Mouse (Mus musculus): ENCODE results near the gene Rgs4. TPM values are rescaled to one million over a fixed set of nuclear protein-coding genes. Genes with fewer than 3 reads are reported as not detected.

Gene Rgs4
- 5.6 and 6.0 TPM in 2 replicates for polyA plus RNA-seq (2015; fragmentation: Nextera tagmentation; extraction: Ambion mirVana)

GRCm38 (mm10) chr1:169747473-169747872, at the start of gene Rgs4:
TSS of gene Rgs4 (minus strand) at chr1:169747642.
- Histone ChIP-seq H3K9me3 (no peaks in the 10 kb centered on the region), H3K36me3 (no peaks in the 10 kb centered on the region), H3K27me3 (peaks cover 28% of the 10 kb centered on the region), H3K4me3 (peak within 1 kb of the TSS; percentile 34), H3K4me1 (peaks cover 8% of the 10 kb centered on the region; the same call in 1 of the 2 replicates), H3K27ac (no peak within 1 kb of the TSS), H3K4me2 (peak within 1 kb of the TSS; percentile 42), H3K9ac (0 out of 2 replicates have a peak within 1 kb of the TSS, but pooled peaks have one; percentile 14)
- 2% methylated on average over 16 of the region's 16 CpGs for WGBS
- ATAC-seq (ENCODE audit: insufficient number of reproducible peaks, low FRiP score, low TSS enrichment, low read depth), result no peak

GRCm38 (mm10) chr1:169792437-169792836, 45.0 kb upstream of the Rgs4 start:
- 92% methylated on average over 5 of the region's 5 CpGs for WGBS
- no peak overlapping the region for H3K9ac ChIP-seq
- no peaks in the 10 kb centered on the region for H3K9me3 ChIP-seq
- no peak overlapping the region for H3K4me2 ChIP-seq
- no peak for ATAC-seq (ENCODE audit: insufficient number of reproducible peaks, low FRiP score, low TSS enrichment, low read depth)
- H3K4me3 ChIP-seq, result no peak overlapping the region
- H3K27ac ChIP-seq, result no peak overlapping the region
- no peaks in the 10 kb centered on the region for H3K36me3 ChIP-seq
- H3K4me1 ChIP-seq, result no peaks in the 10 kb centered on the region
- no peaks in the 10 kb centered on the region for H3K27me3 ChIP-seq

GRCm38 (mm10) chr1:169785981-169786380, 38.5 kb upstream of the Rgs4 start:
- H3K27me3 ChIP-seq, result no peaks in the 10 kb centered on the region
- H3K4me1 ChIP-seq, result no peaks in the 10 kb centered on the region
- no peak overlapping the region for H3K4me2 ChIP-seq
- no peak for ATAC-seq (ENCODE audit: insufficient number of reproducible peaks, low FRiP score, low TSS enrichment, low read depth)
- no peak overlapping the region for H3K9ac ChIP-seq
- 86% methylated on average over 3 of the region's 3 CpGs for WGBS
- H3K4me3 ChIP-seq, result no peak overlapping the region
- H3K9me3 ChIP-seq, result no peaks in the 10 kb centered on the region
- no peaks in the 10 kb centered on the region for H3K36me3 ChIP-seq
- no peak overlapping the region for H3K27ac ChIP-seq

GRCm38 (mm10) chr1:169776566-169776965, 29.1 kb upstream of the Rgs4 start:
- no peak overlapping the region for H3K9ac ChIP-seq
- no peak overlapping the region for H3K4me3 ChIP-seq

GRCm38 (mm10) chr1:169764619-169764955, 17.1 kb upstream of the Rgs4 start:
- Histone ChIP-seq H3K27me3 (no peaks in the 10 kb centered on the region), H3K9me3 (no peaks in the 10 kb centered on the region), H3K27ac (no peak overlapping the region), H3K4me2 (no peak overlapping the region), H3K4me3 (no peak overlapping the region), H3K36me3 (no peaks in the 10 kb centered on the region), H3K4me1 (no peaks in the 10 kb centered on the region), H3K9ac (no peak overlapping the region)
- WGBS, result 72% methylated on average over 2 of the region's 2 CpGs
- no peak for ATAC-seq (ENCODE audit: insufficient number of reproducible peaks, low FRiP score, low TSS enrichment, low read depth)

More at GRCm38 (mm10) chr1:169776566-169776965, 29.1 kb upstream of the Rgs4 start:
- Histone ChIP-seq H3K27me3 (no peaks in the 10 kb centered on the region), H3K9me3 (no peaks in the 10 kb centered on the region), H3K4me1 (no peaks in the 10 kb centered on the region), H3K4me2 (no peak overlapping the region), H3K27ac (no peak overlapping the region), H3K36me3 (no peaks in the 10 kb centered on the region)
- no peak for ATAC-seq (ENCODE audit: insufficient number of reproducible peaks, low FRiP score, low TSS enrichment, low read depth)
- WGBS, result 69% methylated on average over 7 of the region's 7 CpGs

GRCm38 (mm10) chr1:169763858-169764618, 16.6 kb upstream of the Rgs4 start:
- 85% methylated on average over 9 of the region's 9 CpGs for WGBS

GRCm38 (mm10) chr1:169762524-169762923, 15.1 kb upstream of the Rgs4 start:
- H3K27me3 ChIP-seq, result no peaks in the 10 kb centered on the region
- H3K9ac ChIP-seq, result no peak overlapping the region
- H3K4me2 ChIP-seq, result no peak overlapping the region
- no peaks in the 10 kb centered on the region for H3K9me3 ChIP-seq
- H3K4me1 ChIP-seq, result no peaks in the 10 kb centered on the region
- no peak overlapping the region for H3K4me3 ChIP-seq
- WGBS, result 71% methylated on average over 2 of the region's 2 CpGs
- ATAC-seq (ENCODE audit: insufficient number of reproducible peaks, low FRiP score, low TSS enrichment, low read depth), result no peak
- H3K36me3 ChIP-seq, result no peaks in the 10 kb centered on the region
- no peak overlapping the region for H3K27ac ChIP-seq

More at GRCm38 (mm10) chr1:169763858-169764618, 16.6 kb upstream of the Rgs4 start:
- H3K36me3 ChIP-seq, result no peaks in the 10 kb centered on the region
- H3K4me1 ChIP-seq, result no peaks in the 10 kb centered on the region
- ATAC-seq (ENCODE audit: insufficient number of reproducible peaks, low FRiP score, low TSS enrichment, low read depth), result no peak
- H3K27ac ChIP-seq, result no peak overlapping the region
- no peak overlapping the region for H3K4me2 ChIP-seq
- H3K9me3 ChIP-seq, result no peaks in the 10 kb centered on the region
- H3K4me3 ChIP-seq, result no peak overlapping the region
- H3K9ac ChIP-seq, result no peak overlapping the region
- H3K27me3 ChIP-seq, result no peaks in the 10 kb centered on the region

- no peak overlapping the region for H3K4me3 ChIP-seq
- no peak overlapping the region for H3K4me2 ChIP-seq
- H3K27ac ChIP-seq, result no peak overlapping the region
- no peaks in the 10 kb centered on the region for H3K9me3 ChIP-seq
- H3K36me3 ChIP-seq, result no peaks in the 10 kb centered on the region
- no peaks in the 10 kb centered on the region for H3K4me1 ChIP-seq
- H3K9ac ChIP-seq, result no peak overlapping the region
- H3K27me3 ChIP-seq, result no peaks in the 10 kb centered on the region
- ATAC-seq (ENCODE audit: insufficient number of reproducible peaks, low FRiP score, low TSS enrichment, low read depth), result no peak
- WGBS, result 80% methylated on average over 2 of the region's 3 CpGs
Observed at GRCm38 (mm10) chr1:169756532-169756931, 9.1 kb upstream of the Rgs4 start.

- Histone ChIP-seq H3K4me2 (no peak overlapping the region), H3K9ac (no peak overlapping the region), H3K27ac (no peak overlapping the region), H3K27me3 (peaks cover 17% of the 10 kb centered on the region), H3K4me3 (no peak overlapping the region), H3K36me3 (no peaks in the 10 kb centered on the region), H3K9me3 (no peaks in the 10 kb centered on the region), H3K4me1 (0 out of 2 replicates have a peak, but pooled peaks cover 3% of the 10 kb centered on the region)
- 44% methylated on average over 3 of the region's 4 CpGs for WGBS
- no peak for ATAC-seq (ENCODE audit: insufficient number of reproducible peaks, low FRiP score, low TSS enrichment, low read depth)
Observed at GRCm38 (mm10) chr1:169752395-169752794, 5.0 kb upstream of the Rgs4 start.

- Histone ChIP-seq H3K4me2 (no peak overlapping the region), H3K36me3 (no peaks in the 10 kb centered on the region), H3K27ac (no peak overlapping the region), H3K9ac (no peak overlapping the region), H3K9me3 (no peaks in the 10 kb centered on the region), H3K4me3 (no peak overlapping the region), H3K27me3 (peaks cover 28% of the 10 kb centered on the region), H3K4me1 (peaks cover 8% of the 10 kb centered on the region; the same call in 1 of the 2 replicates)
- 47% methylated on average over 5 of the region's 5 CpGs for WGBS
- no peak for ATAC-seq (ENCODE audit: insufficient number of reproducible peaks, low FRiP score, low TSS enrichment, low read depth)
Observed at GRCm38 (mm10) chr1:169748439-169748838, 997 bp upstream of the Rgs4 start.

GRCm38 (mm10) chr1:169747902-169748301, 460 bp upstream of the Rgs4 start:
- H3K9me3 ChIP-seq, result no peaks in the 10 kb centered on the region
- ATAC-seq (ENCODE audit: insufficient number of reproducible peaks, low FRiP score, low TSS enrichment, low read depth), result no peak
- no peak overlapping the region for H3K27ac ChIP-seq
- no peak overlapping the region for H3K9ac ChIP-seq
- H3K27me3 ChIP-seq, result peaks cover 28% of the 10 kb centered on the region
- WGBS, result 43% methylated on average over 6 of the region's 6 CpGs
- no peaks in the 10 kb centered on the region for H3K36me3 ChIP-seq
- peak overlapping the region; percentile 34 for H3K4me3 ChIP-seq
- peak overlapping the region; percentile 42 for H3K4me2 ChIP-seq
- H3K4me1 ChIP-seq, result peaks cover 8% of the 10 kb centered on the region; the same call in 1 of the 2 replicates

- no peak overlapping the region for H3K4me3 ChIP-seq
- H3K9me3 ChIP-seq, result no peaks in the 10 kb centered on the region
- no peak for ATAC-seq (ENCODE audit: insufficient number of reproducible peaks, low FRiP score, low TSS enrichment, low read depth)
- H3K9ac ChIP-seq, result no peak overlapping the region
- no peak overlapping the region for H3K27ac ChIP-seq
- no peaks in the 10 kb centered on the region for H3K4me1 ChIP-seq
- WGBS, result 77% methylated on average over 5 of the region's 5 CpGs
- H3K36me3 ChIP-seq, result no peaks in the 10 kb centered on the region
- peaks cover under 1% of the 10 kb centered on the region; the same call in 1 of the 2 replicates for H3K27me3 ChIP-seq
- H3K4me2 ChIP-seq, result no peak overlapping the region
Observed at GRCm38 (mm10) chr1:169741147-169741546, 6.3 kb downstream of the Rgs4 start.
